Mouse (Mus musculus): ENCODE results near the gene Ldhb. TPM values are rescaled to one million over a fixed set of nuclear protein-coding genes. Genes with fewer than 3 reads are reported as not detected.
"Not testable (repeated sequence)": the region's sequence is repeated elsewhere in the genome, so short reads cannot be mapped to it uniquely, and the experiment has no call there.

Gene Ldhb
- total RNA-seq, 2 experiments from 2014 or later, result 40.4 to 67.4 TPM

DNA sequence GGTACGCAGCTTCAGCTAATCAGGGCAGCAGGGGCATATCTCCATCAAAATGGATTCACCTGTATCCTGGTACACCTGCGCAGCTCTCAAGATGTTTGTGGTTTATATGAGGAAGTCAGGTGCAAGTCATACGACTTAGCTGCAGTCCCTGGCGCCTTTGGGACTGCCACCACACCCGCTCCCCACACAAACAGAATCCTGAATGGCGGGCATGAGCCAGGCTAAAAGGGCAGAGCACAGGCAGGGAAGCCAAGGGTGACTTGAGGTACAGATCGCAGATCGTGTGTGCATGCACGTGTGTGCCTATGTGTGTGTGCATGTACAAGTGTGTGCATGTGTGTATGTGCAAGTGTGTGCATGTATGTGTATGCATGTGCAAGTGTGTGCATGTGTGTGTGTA, 7.6 kb upstream of the Ldhb start:
- not testable (repeated sequence) for ATAC-seq (replicated peaks; ENCODE audit: poor library complexity)

- ATAC-seq (replicated peaks; ENCODE audit: poor library complexity), result peak; percentile 49
Observed at GRCm38 (mm10) chr6:142514912-142515311, 7.2 kb upstream of the Ldhb start.

- ATAC-seq (replicated peaks; ENCODE audit: poor library complexity), result no peak
Observed at GRCm38 (mm10) chr6:142512902-142513301, 5.1 kb upstream of the Ldhb start.

DNA sequence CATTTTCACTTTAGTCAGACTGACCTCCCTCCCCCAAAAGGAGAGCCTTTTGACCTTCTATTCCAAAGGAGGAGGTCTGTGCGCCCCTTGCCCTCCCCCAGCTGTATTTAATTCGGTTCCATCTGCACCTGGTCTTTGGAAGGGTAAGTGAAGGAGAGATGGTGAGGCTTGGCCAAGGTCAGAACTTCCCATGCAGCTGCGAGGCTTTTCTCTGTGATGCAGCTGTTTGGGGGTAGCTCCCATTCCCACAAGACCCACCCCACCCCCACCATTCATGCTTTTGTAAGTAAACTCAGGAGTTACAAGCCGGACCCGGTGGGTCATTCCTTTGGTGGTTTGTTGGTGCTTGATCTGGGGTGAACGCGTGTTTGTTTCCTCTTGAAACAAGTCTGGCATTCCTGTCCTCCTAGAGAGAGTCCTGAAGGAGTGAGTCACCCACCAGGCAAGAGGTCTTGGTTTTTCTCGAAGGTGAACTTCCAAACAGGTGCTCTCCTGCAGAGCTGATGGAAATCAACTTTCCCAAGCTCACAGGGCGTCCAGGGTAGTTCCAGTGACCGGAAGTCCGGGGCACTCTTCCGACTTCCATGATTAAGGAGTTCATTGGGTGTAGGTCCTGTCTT, 3.9 kb upstream of the Ldhb start:
- no peak for ATAC-seq (replicated peaks; ENCODE audit: poor library complexity)

- peak; percentile 60 for ATAC-seq (replicated peaks; ENCODE audit: poor library complexity)
Observed at GRCm38 (mm10) chr6:142508663-142509062, 906 bp upstream of the Ldhb start.

- ATAC-seq (replicated peaks; ENCODE audit: poor library complexity), result peak; percentile 17
Observed at GRCm38 (mm10) chr6:142507033-142507784, 548 bp downstream of the Ldhb start.

DNA sequence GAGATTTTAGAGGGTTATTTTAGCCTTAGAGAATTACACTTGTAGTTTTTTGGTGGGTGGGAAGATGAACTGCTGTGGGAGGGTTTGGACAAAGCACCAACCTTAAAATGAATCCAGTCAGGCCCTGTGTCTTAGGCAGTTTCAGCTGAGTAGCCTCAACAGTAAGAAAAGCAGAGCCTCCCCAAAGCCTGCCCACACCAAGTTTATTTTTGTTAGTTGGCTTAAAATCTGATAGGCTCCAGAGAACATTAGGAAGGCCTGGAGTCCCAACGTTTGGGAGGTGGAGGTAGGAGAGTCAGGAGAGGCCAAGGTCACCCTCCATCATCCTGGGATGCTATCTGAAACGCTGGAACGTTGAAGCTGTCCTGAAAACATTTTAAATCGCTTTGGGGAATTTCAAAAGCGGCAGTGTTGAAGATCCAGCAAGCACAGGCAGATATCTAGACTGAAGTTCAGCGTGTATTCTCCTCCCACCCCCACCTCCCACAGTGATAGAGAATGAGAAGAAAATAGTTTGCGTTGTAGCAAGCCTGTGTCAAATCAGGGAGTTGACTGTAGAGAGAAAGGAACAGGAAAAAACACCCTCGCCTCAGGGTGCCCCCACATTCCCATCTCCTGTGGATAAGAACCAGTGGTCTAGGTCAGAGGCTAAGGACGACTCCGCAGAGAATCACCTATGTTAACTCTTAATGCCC, 1.3 kb downstream of the Ldhb start:
- no peak for ATAC-seq (replicated peaks; ENCODE audit: poor library complexity)

DNA sequence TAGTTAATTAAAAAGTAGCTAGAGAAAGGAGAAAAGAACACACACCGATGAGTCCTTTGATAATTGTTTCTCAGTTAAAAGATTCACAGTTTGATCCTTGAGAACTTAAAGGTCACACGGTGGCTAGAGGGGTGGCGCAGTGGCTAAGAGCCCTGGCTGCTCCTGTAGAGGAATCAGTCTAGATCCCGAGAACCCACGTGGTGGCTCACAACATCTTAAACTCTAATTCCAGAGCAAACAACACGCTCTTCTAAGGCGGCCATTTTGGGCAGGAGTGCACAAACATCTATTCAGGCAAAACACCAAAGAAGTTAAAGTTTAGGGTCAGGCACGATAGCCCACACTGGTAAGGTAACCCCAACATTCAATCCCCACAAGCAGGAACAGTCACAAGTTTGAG, 4.2 kb downstream of the Ldhb start:
- no peak for ATAC-seq (replicated peaks; ENCODE audit: poor library complexity)

DNA sequence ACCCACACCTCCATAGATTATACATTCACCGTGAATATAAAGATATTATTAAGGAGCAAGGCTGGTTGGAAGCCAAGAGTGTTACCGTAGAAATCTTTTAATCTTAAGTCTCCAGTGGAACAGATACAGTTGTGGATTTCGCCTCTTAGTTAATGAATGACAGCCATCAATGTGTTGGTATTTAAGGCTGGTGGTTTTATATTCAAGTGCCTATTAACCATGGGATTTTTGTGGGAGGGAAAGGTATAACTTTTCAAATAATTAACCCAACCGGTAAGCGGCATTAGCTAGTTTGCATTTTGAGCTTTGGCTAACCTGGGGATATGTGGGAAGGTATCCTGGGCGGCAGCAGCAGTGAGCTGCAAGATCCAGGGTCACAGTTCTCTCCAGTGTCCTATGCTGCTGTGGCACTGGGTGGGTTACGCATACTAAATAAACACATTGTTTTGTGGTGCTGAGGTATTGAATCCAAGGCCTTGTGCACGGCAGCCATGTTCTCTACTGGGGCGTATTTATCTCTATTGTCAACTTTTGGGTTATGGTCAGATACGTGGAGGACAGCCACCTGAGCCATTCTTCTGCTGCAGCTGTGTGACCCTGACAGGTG, 5.1 kb downstream of the Ldhb start:
- ATAC-seq (replicated peaks; ENCODE audit: poor library complexity), result no peak

GRCm38 (mm10) chr6:142490114-142490513, 17.6 kb downstream of the Ldhb start:
- ATAC-seq (replicated peaks; ENCODE audit: poor library complexity), result not testable (repeated sequence)

DNA sequence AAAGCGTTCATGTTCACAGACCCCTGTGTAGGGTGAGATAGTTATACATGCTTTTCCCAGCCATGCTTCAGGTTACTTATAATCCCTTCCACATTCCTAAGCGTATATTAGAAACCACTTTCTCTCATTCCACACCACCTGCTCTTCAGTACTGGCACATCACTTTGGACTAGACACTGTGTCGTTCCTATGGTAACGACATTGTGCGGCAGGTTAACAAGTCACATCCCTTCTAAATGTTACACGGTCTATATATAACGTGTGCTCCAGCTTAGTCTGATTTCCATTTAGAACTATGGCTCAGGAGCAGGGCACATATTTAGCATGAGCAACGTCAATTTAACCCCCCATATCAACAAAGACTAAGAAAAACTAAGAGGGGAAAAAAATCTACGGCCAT, 20.1 kb downstream of the Ldhb start:
- ATAC-seq (replicated peaks; ENCODE audit: poor library complexity), result no peak

DNA sequence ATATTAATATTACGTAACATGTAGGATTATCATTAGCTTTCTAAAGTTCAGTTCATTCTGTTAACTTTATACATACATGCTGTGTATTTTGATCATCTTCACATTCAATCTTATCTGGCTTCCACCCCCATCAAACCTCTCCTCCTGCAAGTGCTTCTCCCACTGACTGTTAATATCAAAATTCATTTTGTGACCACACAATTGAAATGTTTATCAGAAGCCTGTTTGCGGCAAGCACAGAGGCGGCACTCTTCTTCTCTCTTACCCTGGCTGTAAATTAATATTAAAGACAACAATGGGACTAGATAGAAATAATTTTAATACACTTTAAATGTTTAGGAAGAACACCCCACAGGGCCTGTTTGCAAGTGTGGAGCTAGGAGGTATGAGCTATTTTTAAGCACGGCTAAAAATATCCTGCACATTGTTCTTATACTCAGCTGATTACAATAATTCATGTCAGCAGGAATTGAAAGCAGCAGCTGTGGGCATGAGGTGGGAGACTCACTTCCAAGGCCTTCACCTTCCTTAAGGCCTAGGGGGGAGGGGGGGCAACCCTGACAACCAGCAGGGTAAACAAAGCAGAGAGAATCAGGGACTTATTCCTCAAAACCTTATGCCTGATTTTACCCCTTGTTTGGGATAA, 22.2 kb downstream of the Ldhb start:
- peak; percentile 46 for ATAC-seq (replicated peaks; ENCODE audit: poor library complexity)

DNA sequence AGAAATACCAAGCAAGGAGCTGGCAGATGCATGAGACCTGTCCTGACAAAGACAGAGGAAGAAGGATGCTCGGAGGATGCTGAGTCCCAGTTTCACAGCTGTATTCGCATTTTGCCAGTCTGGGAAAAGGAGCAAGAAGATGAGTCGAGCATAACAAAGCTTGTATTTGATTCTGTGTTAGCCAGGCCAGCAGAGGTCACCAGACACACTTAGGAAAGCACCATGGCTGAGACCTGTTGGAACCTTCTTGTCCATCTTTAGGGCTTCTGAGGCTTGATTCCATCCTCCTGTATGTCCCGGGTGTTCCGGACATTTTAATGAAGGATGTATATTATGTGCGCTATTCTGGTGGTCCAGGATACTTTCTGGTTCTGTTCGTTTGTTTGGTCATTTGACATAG, 30.5 kb downstream of the Ldhb start:
- peak; percentile 47 for ATAC-seq (replicated peaks; ENCODE audit: poor library complexity)

DNA sequence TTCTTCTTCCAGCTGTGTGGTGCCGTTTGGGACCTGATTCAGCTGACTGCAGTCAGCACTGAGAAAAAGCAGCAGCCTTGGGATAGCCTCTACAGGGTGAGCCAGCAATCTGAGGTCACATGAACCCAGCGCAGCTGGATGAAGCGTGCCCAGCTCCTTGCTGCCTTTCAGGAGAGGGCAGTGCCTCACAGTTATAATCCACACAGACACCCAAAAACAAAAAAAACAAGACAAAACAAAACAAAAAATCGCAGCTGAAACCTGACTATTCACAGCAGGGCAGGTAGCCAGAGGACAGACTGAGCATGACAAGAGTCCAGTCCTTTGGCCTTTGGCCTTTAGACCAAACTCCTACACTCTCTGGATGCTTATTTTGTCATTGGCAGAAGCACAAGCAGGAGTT, 35.0 kb downstream of the Ldhb start, which contains the start of gene Gys2:
Gene Gys2, minus strand, starts transcription at position 309 of the 403 bp plus-strand sequence.
- no peak for ATAC-seq (replicated peaks; ENCODE audit: poor library complexity)

DNA sequence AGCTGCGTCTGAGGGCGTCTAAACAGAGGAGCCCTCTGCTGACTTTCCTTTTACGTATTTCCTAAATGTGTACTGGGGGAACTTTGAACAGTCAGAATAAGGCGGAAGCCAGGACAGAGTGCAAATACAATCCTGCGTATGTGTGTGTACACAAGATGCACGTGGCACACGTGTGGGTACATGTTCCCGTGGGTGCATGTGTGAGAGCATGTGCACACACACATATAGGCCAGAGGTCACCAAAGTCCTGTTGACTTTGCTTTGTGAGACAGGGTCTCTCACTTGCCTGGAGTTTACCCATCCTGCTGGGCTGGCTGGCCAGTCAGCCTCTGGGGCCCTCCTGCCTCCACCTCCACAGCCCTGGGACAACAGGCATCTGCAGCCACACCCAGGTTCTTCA, 36.6 kb downstream of the Ldhb start:
- ATAC-seq (replicated peaks; ENCODE audit: poor library complexity), result no peak

DNA sequence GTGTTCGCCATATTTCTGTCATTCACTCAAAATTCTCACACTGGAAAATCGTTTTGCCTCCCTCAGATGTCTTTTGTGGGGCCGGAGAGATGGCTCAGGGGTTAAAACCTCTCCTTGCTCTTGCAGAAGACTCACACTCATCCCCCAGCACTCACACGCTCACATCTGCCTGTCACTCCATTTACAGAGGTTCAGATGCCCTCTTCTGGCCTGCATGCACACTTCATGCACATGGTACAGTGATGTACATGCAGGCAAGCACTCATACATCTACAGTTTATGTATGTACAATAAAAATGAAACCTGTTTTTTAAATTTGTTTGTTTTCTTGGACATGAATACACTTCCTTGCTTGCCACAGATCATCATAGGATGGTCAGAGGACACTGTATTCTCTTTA, 38.2 kb downstream of the Ldhb start:
- ATAC-seq (replicated peaks; ENCODE audit: poor library complexity), result peak; percentile 86

- no peak for ATAC-seq (replicated peaks; ENCODE audit: poor library complexity)
Observed at GRCm38 (mm10) chr6:142462194-142462593, 45.6 kb downstream of the Ldhb start.

- ATAC-seq (replicated peaks; ENCODE audit: poor library complexity), result no peak
Observed at GRCm38 (mm10) chr6:142459017-142459678, 48.6 kb downstream of the Ldhb start.

GRCm38 (mm10) chr6:142458010-142458409, 49.7 kb downstream of the Ldhb start:
- ATAC-seq (replicated peaks; ENCODE audit: poor library complexity), result no peak

GRCm38 (mm10) chr6:142455314-142455996, 52.3 kb downstream of the Ldhb start:
- ATAC-seq (replicated peaks; ENCODE audit: poor library complexity), result peak; percentile 76

Measured in megakaryocyte progenitor cell, adult 5-6 weeks (primary cell).